Mouse (Mus musculus): ENCODE measurements at regions not wholly inside any gene's neighbourhood (a gene's known extent, or its start where the extent isn't known, plus 50 kb on each side); places are given as distances from the start of the nearest gene placed in this dataset.

GRCm38 (mm10) chr9:90999178-90999577 lies 363.0 kb upstream of the Zic4 start:
- Histone ChIP-seq H3K9ac (ENCODE audit: low read depth, low read length) (no peak overlapping the region), H3K4me1 (replicated peaks; ENCODE audit: control insufficient read depth, insufficient read depth, low read length) (no peaks in the 10 kb centered on the region), H3K4me2 (replicated peaks; ENCODE audit: low read depth) (no peak overlapping the region), H3K27ac (ENCODE audit: low read depth, low read length) (no peak overlapping the region), H3K36me3 (ENCODE audit: control insufficient read depth, insufficient read depth) (no peaks in the 10 kb centered on the region), H3K9me3 (ENCODE audit: control insufficient read depth) (no peaks in the 10 kb centered on the region), H3K27me3 (replicated peaks; ENCODE audit: control insufficient read depth, insufficient read depth, low read length) (no peaks in the 10 kb centered on the region), H3K4me3 (ENCODE audit: low read depth, low read length) (no peak overlapping the region)
- WGBS: 64% methylated on average over 1 of the region's 1 CpGs
- no peak for ATAC-seq
- TF ChIP-seq CTCF (IDR thresholded peaks at IDR 0.05; ENCODE audit: low read depth): no peak

DNA sequence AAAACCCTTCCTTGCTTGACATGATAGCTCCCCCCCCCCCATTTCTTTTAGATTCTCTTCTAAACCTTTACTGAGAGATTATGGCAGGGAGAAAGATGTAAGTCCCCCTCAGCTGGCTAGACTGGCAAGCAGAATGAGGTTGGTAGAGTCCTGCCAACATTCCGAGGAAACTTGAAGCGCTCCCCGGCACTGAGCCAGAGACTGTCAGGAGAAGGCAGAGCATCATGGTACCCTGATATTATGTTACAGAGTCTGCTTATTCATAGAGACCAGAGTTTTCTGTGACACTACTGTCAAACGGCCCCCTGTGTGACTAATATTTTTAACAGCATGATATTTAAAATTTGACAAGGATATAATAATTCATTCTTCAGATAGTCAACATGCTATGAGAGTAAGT lies 358.0 kb upstream of the Zic4 start:
- no peaks in the 10 kb centered on the region for H3K27me3 ChIP-seq (replicated peaks; ENCODE audit: control insufficient read depth, insufficient read depth, low read length)
- no peak for TF ChIP-seq CTCF (IDR thresholded peaks at IDR 0.05; ENCODE audit: low read depth)

DNA sequence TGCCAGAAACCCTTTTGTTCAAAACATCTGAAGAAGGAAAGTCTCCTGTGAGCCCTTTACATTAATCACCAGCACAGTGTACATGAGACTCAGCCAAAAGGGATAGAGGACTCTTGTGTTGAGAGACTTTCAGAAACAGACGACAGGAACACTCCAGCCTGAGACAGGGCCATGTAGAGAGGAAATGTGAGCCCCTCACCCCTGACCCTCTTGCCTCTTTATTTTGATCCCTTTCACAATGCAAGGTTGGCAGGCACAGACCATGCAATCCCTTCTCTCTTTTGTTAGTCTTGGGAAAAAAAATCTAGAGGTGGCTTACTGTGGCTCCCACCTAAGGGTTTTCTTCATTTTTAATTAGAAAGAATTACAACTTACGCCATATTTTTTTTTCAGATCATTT lies 321.7 kb upstream of the Zic4 start:
- H3K27ac ChIP-seq (ENCODE audit: low read depth, low read length): no peak overlapping the region
- H3K27me3 ChIP-seq (replicated peaks; ENCODE audit: control insufficient read depth, insufficient read depth, low read length): no peaks in the 10 kb centered on the region
- TF ChIP-seq CTCF (IDR thresholded peaks at IDR 0.05; ENCODE audit: low read depth): no peak
- H3K9ac ChIP-seq (ENCODE audit: low read depth, low read length): no peak overlapping the region
- no peaks in the 10 kb centered on the region for H3K9me3 ChIP-seq (ENCODE audit: control insufficient read depth)
- WGBS: 63% methylated on average over 2 of the region's 2 CpGs
- H3K4me2 ChIP-seq (replicated peaks; ENCODE audit: low read depth): no peak overlapping the region
- no peak for ATAC-seq
- H3K4me1 ChIP-seq (replicated peaks; ENCODE audit: control insufficient read depth, insufficient read depth, low read length): no peaks in the 10 kb centered on the region
- no peaks in the 10 kb centered on the region for H3K36me3 ChIP-seq (ENCODE audit: control insufficient read depth, insufficient read depth)
- no peak overlapping the region for H3K4me3 ChIP-seq (ENCODE audit: low read depth, low read length)

More for the DNA sequence above, 358.0 kb upstream of the Zic4 start:
- H3K9me3 ChIP-seq (ENCODE audit: control insufficient read depth): no peaks in the 10 kb centered on the region
- no peaks in the 10 kb centered on the region for H3K36me3 ChIP-seq (ENCODE audit: control insufficient read depth, insufficient read depth)
- no peak overlapping the region for H3K4me2 ChIP-seq (replicated peaks; ENCODE audit: low read depth)
- no peak overlapping the region for H3K9ac ChIP-seq (ENCODE audit: low read depth, low read length)
- ATAC-seq: no peak
- no peaks in the 10 kb centered on the region for H3K4me1 ChIP-seq (replicated peaks; ENCODE audit: control insufficient read depth, insufficient read depth, low read length)
- no peak overlapping the region for H3K4me3 ChIP-seq (ENCODE audit: low read depth, low read length)
- WGBS: 75% methylated on average over 4 of the region's 4 CpGs
- no peak overlapping the region for H3K27ac ChIP-seq (ENCODE audit: low read depth, low read length)

- no peaks in the 10 kb centered on the region for H3K36me3 ChIP-seq (ENCODE audit: control insufficient read depth, insufficient read depth)
- H3K27me3 ChIP-seq (replicated peaks; ENCODE audit: control insufficient read depth, insufficient read depth, low read length): no peaks in the 10 kb centered on the region
- H3K9me3 ChIP-seq (ENCODE audit: control insufficient read depth): no peaks in the 10 kb centered on the region
- no peak overlapping the region for H3K4me3 ChIP-seq (ENCODE audit: low read depth, low read length)
- ATAC-seq: no peak
- H3K9ac ChIP-seq (ENCODE audit: low read depth, low read length): no peak overlapping the region
- H3K27ac ChIP-seq (ENCODE audit: low read depth, low read length): no peak overlapping the region
- no peak overlapping the region for H3K4me2 ChIP-seq (replicated peaks; ENCODE audit: low read depth)
- TF ChIP-seq CTCF (IDR thresholded peaks at IDR 0.05; ENCODE audit: low read depth): no peak
- WGBS: 28% methylated on average over 2 of the region's 2 CpGs
- no peaks in the 10 kb centered on the region for H3K4me1 ChIP-seq (replicated peaks; ENCODE audit: control insufficient read depth, insufficient read depth, low read length)
Measured at GRCm38 (mm10) chr9:91048569-91048968, 313.6 kb upstream of the Zic4 start.

- Histone ChIP-seq H3K4me1 (replicated peaks; ENCODE audit: control insufficient read depth, insufficient read depth, low read length) (no peaks in the 10 kb centered on the region), H3K4me2 (replicated peaks; ENCODE audit: low read depth) (no peak overlapping the region), H3K9ac (ENCODE audit: low read depth, low read length) (no peak overlapping the region), H3K9me3 (ENCODE audit: control insufficient read depth) (no peaks in the 10 kb centered on the region), H3K27me3 (replicated peaks; ENCODE audit: control insufficient read depth, insufficient read depth, low read length) (no peaks in the 10 kb centered on the region), H3K27ac (ENCODE audit: low read depth, low read length) (no peak overlapping the region), H3K4me3 (ENCODE audit: low read depth, low read length) (no peak overlapping the region), H3K36me3 (ENCODE audit: control insufficient read depth, insufficient read depth) (no peaks in the 10 kb centered on the region)
- WGBS: 56% methylated on average over 4 of the region's 4 CpGs
- no peak for TF ChIP-seq CTCF (IDR thresholded peaks at IDR 0.05; ENCODE audit: low read depth)
- ATAC-seq: no peak
Measured at GRCm38 (mm10) chr9:91053065-91053793, 309.0 kb upstream of the Zic4 start.

DNA sequence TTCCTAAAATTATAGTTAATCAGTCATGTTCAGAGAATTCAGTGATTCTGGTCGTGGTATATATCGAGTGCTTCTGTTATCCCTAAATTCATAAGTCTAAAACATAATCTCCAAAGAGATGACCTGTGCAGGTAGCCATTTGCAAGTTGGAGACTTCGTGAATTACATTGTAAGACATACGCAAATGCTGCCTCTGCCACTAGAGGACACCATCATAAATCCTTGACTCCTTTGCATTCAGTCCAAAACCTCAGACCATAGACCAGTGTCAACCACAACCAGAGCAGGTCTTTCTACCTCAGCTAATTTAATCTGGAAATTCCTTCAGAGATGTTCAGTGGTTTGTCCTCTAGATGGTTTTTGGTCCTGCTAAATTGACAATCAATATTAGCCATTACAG lies 302.8 kb upstream of the Zic4 start:
- 66% methylated on average over 4 of the region's 4 CpGs for WGBS
- TF ChIP-seq CTCF (IDR thresholded peaks at IDR 0.05; ENCODE audit: low read depth): peak; percentile 20; the same call in 1 of the 2 replicates
- Histone ChIP-seq H3K27me3 (replicated peaks; ENCODE audit: control insufficient read depth, insufficient read depth, low read length) (no peaks in the 10 kb centered on the region), H3K4me2 (replicated peaks; ENCODE audit: low read depth) (no peak overlapping the region), H3K4me3 (ENCODE audit: low read depth, low read length) (no peak overlapping the region), H3K27ac (ENCODE audit: low read depth, low read length) (no peak overlapping the region), H3K4me1 (replicated peaks; ENCODE audit: control insufficient read depth, insufficient read depth, low read length) (no peaks in the 10 kb centered on the region), H3K9me3 (ENCODE audit: control insufficient read depth) (no peaks in the 10 kb centered on the region), H3K9ac (ENCODE audit: low read depth, low read length) (no peak overlapping the region), H3K36me3 (ENCODE audit: control insufficient read depth, insufficient read depth) (no peaks in the 10 kb centered on the region)
- no peak for ATAC-seq

Measured in intestine, postnatal 0 days (tissue).